Mouse (Mus musculus) stomach, embryonic 15.5 days (tissue): ENCODE measurements around the gene Tubb5. TPM values are rescaled to one million over a fixed set of nuclear protein-coding genes. Genes with fewer than 3 reads are reported as not detected.
A peak's percentile ranks its signal among the peaks of the same experiment; 100 is the strongest.

ENCODE experiments used
- ATAC-seq: fragments of 200-750 bp; cut with Nextera tagmentation; 2 replicates; pipeline ENCODE4 v1.8.0; 2017; ENCODE audit warnings: low read depth, moderate number of reproducible peaks, moderate TSS enrichment; ENCODE audit not compliant: insufficient read depth, low FRiP score
- H3K27ac ChIP-seq: fragments of 300-500 bp; sonication (generic); 2 replicates; pipeline ENCODE4 v1.5.1; 2015; ENCODE audit warnings: mild to moderate bottlenecking, inconsistent platforms
- H3K27me3 ChIP-seq: fragments of 300-500 bp; sonication (generic); replicated peaks from 2 replicates; pipeline ENCODE4 v1.6.1; 2015; ENCODE audit warnings: inconsistent platforms
- H3K36me3 ChIP-seq: fragments of 300-500 bp; sonication (generic); 2 replicates; pipeline ENCODE4 v1.6.1; 2015; ENCODE audit warnings: inconsistent platforms
- H3K4me1 ChIP-seq: fragments of 300-500 bp; sonication (generic); 2 replicates; pipeline ENCODE4 v1.6.1; 2015; ENCODE audit warnings: inconsistent platforms
- H3K4me2 ChIP-seq: fragments of 300-500 bp; sonication (generic); 2 replicates; pipeline ENCODE4 v1.6.1; 2015; ENCODE audit warnings: mild to moderate bottlenecking, inconsistent platforms
- H3K4me3 ChIP-seq: fragments of 300-500 bp; sonication (generic); replicated peaks from 2 replicates; pipeline ENCODE4 v1.5.1; 2015; ENCODE audit warnings: inconsistent platforms
- H3K9ac ChIP-seq: fragments of 300-500 bp; sonication (generic); 2 replicates; pipeline ENCODE4 v1.6.1; 2015; ENCODE audit warnings: inconsistent platforms
- H3K9me3 ChIP-seq: fragments of 300-500 bp; sonication (generic); 2 replicates; pipeline ENCODE4 v1.6.1; 2016; ENCODE audit warnings: inconsistent platforms
- WGBS: fragments of 180-500 bp; shearing (Covaris S2); methylation state at CpG from one replicate; pipeline ENCODE4 v1.1.7; 2015; 5-methylcytosine and 5-hydroxymethylcytosine counted together
- polyA plus RNA-seq: library from polyadenylated mRNA; unstranded; fragments of >200 nt; fragmentation: Nextera tagmentation; extraction: Ambion mirVana; gene quantifications from 2 replicates; pipeline ENCODE4 v1.2.1, GENCODE M21; 2015

The Tubb5 gene
- polyA plus RNA-seq, 1 experiment from 2014 or later = 772 TPM

GRCm38 (mm10) chr17:35835424-35836140 lies 2.5 kb downstream of the Tubb5 start:
- H3K4me2 ChIP-seq = peak overlapping the region; percentile 81
- H3K27ac ChIP-seq = no peak overlapping the region; the same call in 1 of the 2 replicates
- H3K9ac ChIP-seq = no peak overlapping the region; the same call in 1 of the 2 replicates
- ATAC-seq = no peak
- H3K36me3 ChIP-seq = peaks cover 32% of the 10 kb centered on the region
- H3K4me1 ChIP-seq = peaks cover 29% of the 10 kb centered on the region
- H3K4me3 ChIP-seq = peak overlapping the region; percentile 67
- no peaks in the 10 kb centered on the region for H3K9me3 ChIP-seq
- H3K27me3 ChIP-seq = no peaks in the 10 kb centered on the region
- WGBS = 65% methylated on average over 26 of the region's 26 CpGs

DNA sequence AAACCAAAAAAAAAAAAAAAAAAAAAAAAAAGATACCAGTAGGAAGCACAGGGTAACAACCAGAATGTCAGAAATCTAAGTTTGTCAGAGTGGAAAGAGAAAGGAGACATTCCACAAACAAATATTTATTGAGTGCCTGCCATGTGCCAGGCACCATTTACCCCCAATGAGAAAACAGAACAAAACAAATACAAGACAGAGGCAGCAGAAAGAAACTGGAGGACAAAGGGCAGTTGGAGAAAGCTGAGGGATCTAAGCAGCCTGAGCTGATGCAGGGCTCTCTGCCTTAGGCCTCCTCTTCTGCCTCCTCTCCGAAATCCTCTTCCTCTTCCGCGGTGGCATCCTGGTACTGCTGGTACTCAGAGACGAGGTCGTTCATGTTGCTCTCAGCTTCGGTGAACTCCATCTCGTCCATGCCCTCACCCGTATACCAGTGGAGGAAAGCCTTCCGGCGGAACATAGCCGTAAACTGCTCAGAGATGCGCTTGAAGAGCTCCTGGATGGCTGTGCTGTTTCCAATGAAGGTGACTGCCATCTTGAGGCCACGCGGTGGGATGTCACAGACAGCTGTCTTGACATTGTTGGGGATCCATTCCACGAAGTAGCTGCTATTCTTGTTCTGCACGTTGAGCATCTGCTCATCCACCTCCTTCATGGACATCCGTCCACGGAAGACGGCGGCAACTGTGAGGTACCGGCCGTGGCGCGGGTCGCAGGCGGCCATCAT lies 3.2 kb downstream of the Tubb5 start:
- no peak overlapping the region; the same call in 1 of the 2 replicates for H3K27ac ChIP-seq

GRCm38 (mm10) chr17:35833894-35834293 lies 4.2 kb downstream of the Tubb5 start:
- no peaks in the 10 kb centered on the region for H3K27me3 ChIP-seq
- no peak overlapping the region for H3K9ac ChIP-seq
- H3K36me3 ChIP-seq = peaks cover 32% of the 10 kb centered on the region
- H3K27ac ChIP-seq = no peak overlapping the region
- no peak for ATAC-seq
- 59% methylated on average over 5 of the region's 5 CpGs for WGBS
- H3K9me3 ChIP-seq = no peaks in the 10 kb centered on the region
- H3K4me2 ChIP-seq = no peak overlapping the region
- peaks cover 38% of the 10 kb centered on the region for H3K4me1 ChIP-seq
- no peak overlapping the region for H3K4me3 ChIP-seq

More for the DNA sequence above, 3.2 kb downstream of the Tubb5 start:
- Histone ChIP-seq H3K4me3 (peak overlapping the region; percentile 67), H3K4me2 (peak overlapping the region; percentile 81), H3K9ac (peak overlapping the region; percentile 16; the same call in 1 of the 2 replicates), H3K36me3 (peaks cover 32% of the 10 kb centered on the region), H3K4me1 (peaks cover 36% of the 10 kb centered on the region), H3K9me3 (no peaks in the 10 kb centered on the region), H3K27me3 (no peaks in the 10 kb centered on the region)
- no peak for ATAC-seq
- WGBS = 73% methylated on average over 26 of the region's 26 CpGs

DNA sequence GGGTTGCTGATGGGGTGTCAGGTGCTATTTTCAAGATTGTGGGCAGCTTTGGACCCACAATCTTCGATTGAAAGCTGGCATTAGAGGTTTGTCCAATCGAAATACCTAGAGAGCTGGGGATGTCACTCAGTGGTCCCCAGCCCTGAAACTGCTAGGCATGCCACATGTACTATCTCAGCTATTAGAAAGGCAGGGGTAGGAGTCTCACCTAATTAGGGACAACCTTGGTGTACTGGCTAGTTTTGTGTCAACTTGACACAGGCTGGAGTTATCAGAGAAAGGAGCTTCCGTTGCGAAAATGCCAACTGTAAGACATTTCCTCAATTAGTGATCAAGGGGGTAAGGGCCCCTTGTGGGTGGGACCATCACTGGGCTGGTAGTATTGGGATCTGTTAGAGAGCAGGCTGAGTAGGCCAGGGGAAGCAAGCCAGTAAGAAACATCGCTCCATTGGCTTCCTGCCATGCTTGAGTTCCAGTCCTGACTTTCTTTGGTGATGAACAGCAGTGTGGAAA lies 4.8 kb downstream of the Tubb5 start:
- ATAC-seq = no peak
- Histone ChIP-seq H3K4me2 (no peak overlapping the region), H3K9me3 (no peaks in the 10 kb centered on the region), H3K4me3 (no peak overlapping the region), H3K27me3 (no peaks in the 10 kb centered on the region), H3K9ac (no peak overlapping the region), H3K27ac (no peak overlapping the region), H3K4me1 (peaks cover 38% of the 10 kb centered on the region), H3K36me3 (peaks cover 32% of the 10 kb centered on the region)
- WGBS = 22% methylated on average over 5 of the region's 5 CpGs

DNA sequence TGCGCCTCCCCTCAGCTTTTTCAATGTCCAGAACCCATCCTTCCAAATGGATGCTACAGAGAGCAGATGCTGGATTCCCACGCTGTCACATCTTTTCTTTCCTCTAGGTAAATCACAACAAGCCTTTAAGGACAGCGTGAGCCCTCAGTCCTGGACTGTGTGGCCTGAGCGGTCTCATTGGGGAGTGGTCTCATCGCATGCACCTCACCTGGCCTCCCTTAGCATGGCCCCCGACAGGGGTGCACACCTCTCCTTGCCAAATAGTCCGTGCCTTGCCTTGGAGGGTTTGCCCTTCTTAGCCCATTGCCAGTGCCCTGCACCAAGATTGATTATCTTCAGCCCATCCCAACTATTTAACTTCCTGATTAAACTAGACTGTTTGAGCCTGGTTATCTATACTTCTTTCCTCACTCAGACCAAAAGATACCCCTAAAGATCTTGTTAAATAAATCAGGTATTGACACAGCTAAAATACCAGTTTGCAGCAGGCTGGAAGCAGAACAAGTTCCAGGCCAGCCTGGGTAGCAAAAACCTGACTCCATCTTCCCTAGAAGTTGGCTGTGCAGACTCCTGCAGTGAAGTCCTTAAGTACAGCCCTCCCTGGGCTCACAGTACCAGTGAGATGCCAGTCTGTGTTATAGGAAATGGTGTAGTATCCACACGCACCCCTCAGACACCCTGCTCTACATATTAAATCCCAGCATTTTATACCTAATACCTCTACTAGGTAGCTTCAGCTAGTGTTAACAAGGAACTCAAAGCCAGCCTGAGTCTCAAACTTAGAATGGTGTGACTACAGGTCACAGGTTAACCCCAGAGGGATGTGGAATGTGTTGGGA lies 5.5 kb downstream of the Tubb5 start:
- Histone ChIP-seq H3K4me1 (peaks cover 38% of the 10 kb centered on the region), H3K9ac (no peak overlapping the region), H3K27ac (0 out of 2 replicates have a peak overlapping the region, but pooled peaks have one; percentile 22), H3K9me3 (no peaks in the 10 kb centered on the region), H3K4me3 (no peak overlapping the region), H3K27me3 (no peaks in the 10 kb centered on the region), H3K36me3 (peaks cover 35% of the 10 kb centered on the region), H3K4me2 (no peak overlapping the region)
- 56% methylated on average over 8 of the region's 8 CpGs for WGBS
- no peak for ATAC-seq

GRCm38 (mm10) chr17:35829737-35830136 lies 8.4 kb downstream of the Tubb5 start:
- 2% methylated on average over 21 of the region's 21 CpGs for WGBS
- H3K4me1 ChIP-seq = peaks cover 21% of the 10 kb centered on the region
- peak; percentile 82 for ATAC-seq
- H3K27ac ChIP-seq = peak overlapping the region; percentile 73
- H3K9me3 ChIP-seq = no peaks in the 10 kb centered on the region
- H3K27me3 ChIP-seq = no peaks in the 10 kb centered on the region
- no peak overlapping the region for H3K9ac ChIP-seq
- peak overlapping the region; percentile 43 for H3K4me2 ChIP-seq
- H3K4me3 ChIP-seq = no peak overlapping the region
- H3K36me3 ChIP-seq = peaks cover 24% of the 10 kb centered on the region

DNA sequence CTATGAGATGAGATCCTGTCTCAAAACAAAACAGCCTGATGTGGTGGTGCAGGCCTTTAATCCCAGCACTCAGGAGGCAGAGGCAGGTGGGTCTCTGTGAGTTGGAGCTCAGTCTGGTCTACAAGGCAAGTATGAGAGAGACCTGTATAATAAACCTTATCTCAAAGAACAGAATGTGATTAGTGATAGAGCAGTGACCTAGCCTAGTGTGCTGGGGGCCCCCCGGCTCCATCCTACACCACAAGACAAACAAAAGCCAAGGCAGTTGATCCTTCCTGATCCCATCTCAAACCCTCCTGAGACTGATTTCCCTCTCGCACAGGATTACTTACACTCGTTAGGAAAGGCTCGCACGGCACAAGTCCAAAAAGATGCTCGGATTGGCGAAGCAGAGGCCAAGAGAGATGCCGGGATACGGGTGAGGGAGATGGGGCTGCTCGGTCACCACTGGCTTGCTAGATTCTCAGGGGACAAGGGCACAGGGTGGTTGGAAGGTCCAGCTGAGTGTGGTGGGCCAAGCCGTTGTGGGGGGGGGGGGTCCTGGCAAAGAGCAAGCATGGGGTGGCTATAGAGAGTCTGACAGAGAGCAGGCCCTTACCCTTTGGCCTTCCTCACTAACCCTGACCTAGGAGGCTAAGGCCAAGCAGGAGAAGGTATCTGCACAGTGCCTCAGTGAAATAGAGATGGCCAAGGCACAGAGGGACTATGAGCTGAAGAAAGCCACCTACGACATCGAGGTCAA lies 12.8 kb downstream of the Tubb5 start:
- ATAC-seq = no peak

DNA sequence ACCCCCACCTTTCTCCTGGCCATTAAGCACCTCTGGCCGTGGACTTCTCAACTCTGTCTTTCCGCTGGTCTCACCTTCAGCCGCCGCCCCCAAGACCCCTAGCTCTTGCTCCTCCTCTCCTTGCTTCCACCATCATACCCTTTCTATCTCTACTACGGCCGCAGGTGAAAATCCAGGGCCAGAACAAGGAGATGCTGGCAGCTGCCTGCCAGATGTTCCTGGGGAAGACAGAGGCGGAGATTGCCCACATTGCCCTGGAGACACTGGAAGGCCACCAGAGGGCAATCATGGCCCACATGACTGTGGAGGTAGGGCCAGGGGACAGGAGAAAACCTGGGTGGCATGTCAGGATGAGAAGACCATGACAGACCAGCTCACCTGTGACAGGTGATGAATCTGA lies 13.7 kb downstream of the Tubb5 start:
- no peak overlapping the region for H3K27ac ChIP-seq
- H3K4me3 ChIP-seq = 0 out of 2 replicates have a peak overlapping the region, but pooled peaks have one; percentile 71
- no peak overlapping the region for H3K9ac ChIP-seq
- WGBS = 70% methylated on average over 7 of the region's 7 CpGs
- peak overlapping the region; percentile 89 for H3K4me2 ChIP-seq
- peaks cover 11% of the 10 kb centered on the region for H3K4me1 ChIP-seq
- no peaks in the 10 kb centered on the region for H3K27me3 ChIP-seq
- H3K36me3 ChIP-seq = peaks cover 6% of the 10 kb centered on the region; the same call in 1 of the 2 replicates
- ATAC-seq = no peak
- no peaks in the 10 kb centered on the region for H3K9me3 ChIP-seq

More for the DNA sequence above, 12.8 kb downstream of the Tubb5 start:
- 92% methylated on average over 13 of the region's 13 CpGs for WGBS
- H3K9ac ChIP-seq = no peak overlapping the region
- peaks cover 20% of the 10 kb centered on the region for H3K4me1 ChIP-seq
- no peak overlapping the region for H3K4me3 ChIP-seq
- H3K9me3 ChIP-seq = no peaks in the 10 kb centered on the region
- no peak overlapping the region for H3K27ac ChIP-seq
- no peak overlapping the region for H3K4me2 ChIP-seq
- H3K27me3 ChIP-seq = no peaks in the 10 kb centered on the region
- peaks cover 6% of the 10 kb centered on the region; the same call in 1 of the 2 replicates for H3K36me3 ChIP-seq

GRCm38 (mm10) chr17:35822964-35823937 lies 14.9 kb downstream of the Tubb5 start, which contains the start of gene Flot1:
Gene Flot1 (plus strand): TSS chr17:35823230.
- peak; percentile 84 for ATAC-seq
- no peaks in the 10 kb centered on the region for H3K27me3 ChIP-seq
- peaks cover 6% of the 10 kb centered on the region; the same call in 1 of the 2 replicates for H3K36me3 ChIP-seq
- H3K4me3 ChIP-seq = peak within 1 kb of the TSS; percentile 71
- no peaks in the 10 kb centered on the region for H3K9me3 ChIP-seq
- H3K4me1 ChIP-seq = peaks cover 10% of the 10 kb centered on the region
- peak within 1 kb of the TSS; percentile 91 for H3K27ac ChIP-seq
- H3K4me2 ChIP-seq = peak within 1 kb of the TSS; percentile 89
- peak within 1 kb of the TSS; percentile 65 for H3K9ac ChIP-seq
- under 1% methylated on average over 47 of the region's 47 CpGs for WGBS

- Histone ChIP-seq H3K9me3 (no peaks in the 10 kb centered on the region), H3K4me3 (peak overlapping the region; percentile 71), H3K9ac (peak overlapping the region; percentile 65; the same call in 1 of the 2 replicates), H3K27ac (peak overlapping the region; percentile 57), H3K4me1 (peaks cover 11% of the 10 kb centered on the region), H3K27me3 (no peaks in the 10 kb centered on the region), H3K4me2 (peak overlapping the region; percentile 89), H3K36me3 (0 out of 2 replicates have a peak, but pooled peaks cover 3% of the 10 kb centered on the region)
- ATAC-seq = no peak
- WGBS = 3% methylated on average over 11 of the region's 11 CpGs
These were observed 15.5 kb downstream of the Tubb5 start for GRCm38 (mm10) chr17:35822564-35822963.
